Mouse (Mus musculus): ENCODE data around the gene Gm5926. TPM values are rescaled to one million over a fixed set of nuclear protein-coding genes. Genes with fewer than 3 reads are reported as not detected.
"Not testable (repeated sequence)": the region's sequence is repeated elsewhere in the genome, so short reads cannot be mapped to it uniquely, and the experiment has no call there.

Gene Gm5926
- not detected in 2 replicates for polyA plus RNA-seq (2015; fragmentation: Nextera tagmentation; extraction: Ambion mirVana)

- WGBS: no CpG with 5 or more reads among the region's 1 CpGs
- H3K36me3 ChIP-seq (ENCODE audit: control insufficient read depth, insufficient read depth); H3K27me3 ChIP-seq (ENCODE audit: control insufficient read depth, insufficient read depth, low read length): not testable (repeated sequence)
Observed at GRCm38 (mm10) chrX:32650416-32650815, at the start of gene Gm5926. Gm5926 (plus strand) TSS chrX:32650716.

GRCm38 (mm10) chrX:32601008-32601407, 49.5 kb upstream of the Gm5926 start:
- not testable (repeated sequence) for H3K27me3 ChIP-seq (ENCODE audit: control insufficient read depth, insufficient read depth, low read length); H3K4me1 ChIP-seq (ENCODE audit: control insufficient read depth, insufficient read depth, low read length); H3K36me3 ChIP-seq (ENCODE audit: control insufficient read depth, insufficient read depth); H3K9me3 ChIP-seq (replicated peaks; ENCODE audit: control insufficient read depth, low read length); H3K4me3 ChIP-seq (ENCODE audit: low read length); H3K27ac ChIP-seq (ENCODE audit: low read length); H3K4me2 ChIP-seq (ENCODE audit: low read depth, low read length); H3K9ac ChIP-seq (ENCODE audit: low read length); ATAC-seq (replicated peaks; ENCODE audit: extremely low read depth, insufficient read depth, low FRiP score)
- 69% methylated on average over 1 of the region's 2 CpGs for WGBS

More at GRCm38 (mm10) chrX:32650416-32650815, at the start of gene Gm5926:
- H3K9me3 ChIP-seq (replicated peaks; ENCODE audit: control insufficient read depth, low read length); H3K4me2 ChIP-seq (ENCODE audit: low read depth, low read length); H3K9ac ChIP-seq (ENCODE audit: low read length); ATAC-seq (replicated peaks; ENCODE audit: extremely low read depth, insufficient read depth, low FRiP score); H3K4me1 ChIP-seq (ENCODE audit: control insufficient read depth, insufficient read depth, low read length); H3K4me3 ChIP-seq (ENCODE audit: low read length); H3K27ac ChIP-seq (ENCODE audit: low read length): not testable (repeated sequence)

- H3K4me2 ChIP-seq (ENCODE audit: low read depth, low read length); H3K36me3 ChIP-seq (ENCODE audit: control insufficient read depth, insufficient read depth); ATAC-seq (replicated peaks; ENCODE audit: extremely low read depth, insufficient read depth, low FRiP score); H3K4me1 ChIP-seq (ENCODE audit: control insufficient read depth, insufficient read depth, low read length); H3K27ac ChIP-seq (ENCODE audit: low read length); H3K27me3 ChIP-seq (ENCODE audit: control insufficient read depth, insufficient read depth, low read length); H3K9ac ChIP-seq (ENCODE audit: low read length); H3K4me3 ChIP-seq (ENCODE audit: low read length); H3K9me3 ChIP-seq (replicated peaks; ENCODE audit: control insufficient read depth, low read length): not testable (repeated sequence)
- 63% methylated on average over 3 of the region's 3 CpGs for WGBS
Observed at GRCm38 (mm10) chrX:32601425-32601824, 49.1 kb upstream of the Gm5926 start.

Other genes starting within 250 kb of the Gm5926 start
- gene Btbd35f1, start 90.7 kb upstream of the Gm5926 start, polyA plus RNA-seq (2015; fragmentation: Nextera tagmentation; extraction: Ambion mirVana): not detected in 2 replicates
- not detected in 2 replicates for gene Btbd35f21, start 75.4 kb downstream of the Gm5926 start, polyA plus RNA-seq (2015; fragmentation: Nextera tagmentation; extraction: Ambion mirVana)
- not detected in 2 replicates for gene Btbd35f30, start 243.9 kb downstream of the Gm5926 start, polyA plus RNA-seq (2015; fragmentation: Nextera tagmentation; extraction: Ambion mirVana)

Data from heart, embryonic 16.5 days (tissue).